7 mouse cellular contexts compared by ENCODE assay signal in the genomic region with DNA sequence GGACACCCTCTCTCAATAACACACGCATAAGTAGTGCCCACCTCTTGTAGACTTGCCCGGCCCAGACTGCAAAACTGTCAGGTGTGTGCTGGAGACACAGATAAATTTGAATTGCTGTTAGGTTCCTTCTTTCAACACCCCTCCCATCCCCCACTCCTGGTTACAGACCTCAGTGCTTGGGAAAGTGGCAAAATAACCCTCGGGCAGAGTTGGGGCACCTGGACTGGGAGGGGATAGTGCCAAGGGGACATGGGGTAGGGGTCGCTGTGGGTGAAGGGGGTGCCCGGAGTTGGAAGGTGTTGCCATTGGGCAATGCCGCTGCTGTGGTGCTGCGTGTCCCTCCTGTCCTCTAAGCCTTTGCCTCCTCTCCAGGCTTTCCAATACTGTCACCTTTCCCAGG. TPM values are rescaled to one million over a fixed set of nuclear protein-coding genes. Genes with fewer than 3 reads are reported as not detected.
DNase-seq lines count a peak whose midpoint lies in the region; ATAC-seq and TF ChIP-seq lines count a peak whose summit lies in the region.

No protein-coding gene starts in this region.

- H3K4me2 ChIP-seq in heart, embryonic 13.5 days = peak overlapping the region; percentile 78
- H3K4me2 ChIP-seq in limb, embryonic 11.5 days (ENCODE audit: low read depth, severe bottlenecking) = peak overlapping the region; percentile 86

- H3K4me1 ChIP-seq in heart, embryonic 13.5 days = peaks cover 37% of the 10 kb centered on the region
- peaks cover 5% of the 10 kb centered on the region; the same call in 1 of the 2 replicates for H3K4me1 ChIP-seq in limb, embryonic 11.5 days (ENCODE audit: control insufficient read depth, insufficient read depth, low read length)
- H3K4me1 ChIP-seq in small intestine, adult 2 months (ENCODE audit: control insufficient read depth, insufficient read depth, insufficient read length, low read length) = peaks cover 6% of the 10 kb centered on the region

- TF ChIP-seq POLR2A in small intestine, adult 2 months (IDR thresholded peaks at IDR 0.05; ENCODE audit: low read depth, low read length) = no peak

- H3K27me3 ChIP-seq in heart, embryonic 13.5 days (replicated peaks) = no peaks in the 10 kb centered on the region
- H3K27me3 ChIP-seq in limb, embryonic 11.5 days (ENCODE audit: control insufficient read depth, insufficient read depth, low read length) = no peaks in the 10 kb centered on the region
- no peaks in the 10 kb centered on the region for H3K27me3 ChIP-seq in small intestine, adult 2 months (ENCODE audit: control insufficient read depth, insufficient read depth, low read length)

- DNase-seq in adrenal gland, postnatal 10 days = peak; percentile 50
- peak; percentile 52 for DNase-seq in adrenal gland, postnatal 14 days
- DNase-seq in limb, embryonic 11.5 days (ENCODE audit: low spot score) = peak; percentile 29
- no peak for DNase-seq in layer of hippocampus, adult 18-20 months (ENCODE audit: low spot score in 2 of 2)
- no peak for DNase-seq in gastrocnemius, postnatal 10 days

- peak overlapping the region; percentile 72 for H3K4me3 ChIP-seq in heart, embryonic 13.5 days
- H3K4me3 ChIP-seq in limb, embryonic 11.5 days (ENCODE audit: low read depth, low read length) = no peak overlapping the region
- H3K4me3 ChIP-seq in small intestine, adult 2 months (ENCODE audit: low read depth, low read length) = peak overlapping the region; percentile 8

- no peaks in the 10 kb centered on the region for H3K36me3 ChIP-seq in heart, embryonic 13.5 days
- no peaks in the 10 kb centered on the region for H3K36me3 ChIP-seq in limb, embryonic 11.5 days (ENCODE audit: control insufficient read depth, insufficient read depth, low read length)
- no peaks in the 10 kb centered on the region for H3K36me3 ChIP-seq in small intestine, adult 2 months (ENCODE audit: control insufficient read depth, insufficient read depth, low read length)

- ATAC-seq in heart, embryonic 13.5 days (ENCODE audit: extremely low read depth, insufficient number of reproducible peaks, low FRiP score, low TSS enrichment) = no peak
- ATAC-seq in limb, embryonic 11.5 days (ENCODE audit: insufficient number of reproducible peaks, low FRiP score, low TSS enrichment, low read depth) = peak; percentile 46; the same call in 1 of the 2 replicates

- no peaks in the 10 kb centered on the region for H3K9me3 ChIP-seq in heart, embryonic 13.5 days
- H3K9me3 ChIP-seq in limb, embryonic 11.5 days (ENCODE audit: control insufficient read depth, low read length) = no peaks in the 10 kb centered on the region

- H3K27ac ChIP-seq in heart, embryonic 13.5 days (replicated peaks) = peak overlapping the region; percentile 92
- no peak overlapping the region for H3K27ac ChIP-seq in limb, embryonic 11.5 days (replicated peaks; ENCODE audit: low read depth, low read length)
- no peak overlapping the region for H3K27ac ChIP-seq in small intestine, adult 2 months (ENCODE audit: insufficient read depth, low read depth, low read length)

- H3K9ac ChIP-seq in heart, embryonic 13.5 days = peak overlapping the region; percentile 93
- H3K9ac ChIP-seq in limb, embryonic 11.5 days (ENCODE audit: low read length) = no peak overlapping the region

- TF ChIP-seq CTCF in small intestine, adult 2 months (IDR thresholded peaks at IDR 0.05; ENCODE audit: extremely low read depth, insufficient read length, insufficient replicate concordance, low read depth, low read length) = no peak

- WGBS in heart, embryonic 13.5 days = 5% methylated on average over 7 of the region's 7 CpGs
- 12% methylated on average over 7 of the region's 7 CpGs for WGBS in limb, embryonic 11.5 days
- 15% methylated on average over 7 of the region's 7 CpGs for WGBS in small intestine, adult 2 months

RNA-seq across cellular contexts. Expression of gene Esrrg, which starts 43.9 kb away (rescaled TPM):
- 10 to 100 TPM; 18.8 to 28.7 TPM for total RNA-seq in adrenal gland, postnatal 10 days (2021)
- 11.5 and 17.7 TPM in 2 replicates for total RNA-seq in adrenal gland, postnatal 14 days (2021)
- polyA plus RNA-seq in heart, embryonic 13.5 days (2015; fragmentation: Nextera tagmentation; extraction: Ambion mirVana) = 21.2 and 23.6 TPM in 2 replicates
- 1.2 and 1.5 TPM in 2 replicates for polyA plus RNA-seq in limb, embryonic 11.5 days (2014; fragmentation: Nextera tagmentation; extraction: Ambion mirVana)
- 0.42 and 0.72 TPM in 2 replicates for polyA plus RNA-seq in small intestine, adult 2 months (2012; rRNA removed)
- 10 to 100 TPM; 13.2 to 15.8 TPM for total RNA-seq in layer of hippocampus, adult 18-20 months (2021)
- 10 to 100 TPM; 10.6 to 11.3 TPM for total RNA-seq in gastrocnemius, postnatal 10 days (2021)

Comparison
In these comparisons a context has a peak if more than half of its experiments do, and no peak if none do; other contexts are left out.
1. DNase-seq: peak in adrenal gland, postnatal 10 days (single experiment), adrenal gland, postnatal 14 days (single experiment) and limb, embryonic 11.5 days (single experiment); none in layer of hippocampus, adult 18-20 months (0 of 2) and gastrocnemius, postnatal 10 days (single experiment).